Mouse (Mus musculus): ENCODE results near the gene Ggt1. TPM values are rescaled to one million over a fixed set of nuclear protein-coding genes. Genes with fewer than 3 reads are reported as not detected.

The Ggt1 gene
- total RNA-seq (2014; fragmentation: Nextera tagmentation) (not detected in 2 replicates), total RNA-seq (2017) (not detected in 2 replicates), polyA plus RNA-seq (2012) (0.12 TPM in 1 of 2 replicates, not detected in the other)

- Histone ChIP-seq H3K4me3 (ENCODE audit: low read depth, low read length) (no peak within 1 kb of the TSS), H3K27me3 (ENCODE audit: insufficient read depth, low read length) (peaks cover 56% of the 10 kb centered on the region), H3K9me3 (replicated peaks) (no peaks in the 10 kb centered on the region), H3K4me1 (ENCODE audit: insufficient read depth, low read depth, low read length) (peaks cover 8% of the 10 kb centered on the region), H3K36me3 (replicated peaks) (no peaks in the 10 kb centered on the region)
- no peak for DNase-seq (ENCODE audit: low spot score)
- no peak for TF ChIP-seq POLR2AphosphoS5 (IDR thresholded peaks at IDR 0.05; ENCODE audit: insufficient replicate concordance, low read depth, low read length)
- TF ChIP-seq GATA1 (IDR thresholded peaks at IDR 0.05; ENCODE audit: borderline replicate concordance, low read length): no peak
- TF ChIP-seq TAL1 (conservative IDR thresholded peaks at IDR 0.05; ENCODE audit: low read depth, low read length): no peak
- no peak for TF ChIP-seq CTCF (IDR thresholded peaks at IDR 0.05; ENCODE audit: low read depth, low read length)
- TF ChIP-seq GATA2 (IDR thresholded peaks at IDR 0.05; ENCODE audit: borderline replicate concordance, low read depth, low read length): no peak
- ATAC-seq (ENCODE audit: extremely low read depth, insufficient number of reproducible peaks, low FRiP score, poor library complexity, severe bottlenecking): no peak
Observed at GRCm38 (mm10) chr10:75561071-75561654, at the start of gene Ggt1. Gene Ggt1 (plus strand): TSS chr10:75561604.

DNA sequence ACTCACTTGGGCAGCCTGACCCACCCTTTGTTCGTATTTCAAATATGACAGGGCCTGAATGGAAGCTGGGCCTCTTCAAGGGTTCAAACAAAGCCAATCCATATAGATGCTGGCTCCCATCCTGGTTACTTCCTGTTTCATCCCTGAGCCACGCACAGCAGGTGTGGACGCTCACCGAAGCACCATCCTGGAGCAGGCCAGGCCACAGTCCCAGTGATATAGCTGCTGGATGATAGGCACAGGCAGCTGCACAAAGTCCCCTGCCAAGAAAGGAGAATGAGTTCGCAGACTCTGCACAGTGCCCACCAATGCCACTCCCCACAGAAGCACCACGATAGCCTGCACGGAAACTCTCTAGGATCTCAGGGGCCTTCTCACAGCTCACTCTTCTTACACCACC lies 49.5 kb upstream of the Ggt1 start:
- Histone ChIP-seq H3K9me3 (replicated peaks) (no peaks in the 10 kb centered on the region), H3K36me3 (replicated peaks) (peaks cover 69% of the 10 kb centered on the region), H3K27me3 (ENCODE audit: insufficient read depth, low read length) (no peaks in the 10 kb centered on the region), H3K4me1 (ENCODE audit: insufficient read depth, low read depth, low read length) (peaks cover 57% of the 10 kb centered on the region), H3K4me3 (ENCODE audit: low read depth, low read length) (no peak overlapping the region)
- TF ChIP-seq POLR2AphosphoS5 (IDR thresholded peaks at IDR 0.05; ENCODE audit: insufficient replicate concordance, low read depth, low read length): no peak
- TF ChIP-seq GATA2 (IDR thresholded peaks at IDR 0.05; ENCODE audit: borderline replicate concordance, low read depth, low read length): no peak
- no peak for TF ChIP-seq GATA1 (IDR thresholded peaks at IDR 0.05; ENCODE audit: borderline replicate concordance, low read length)
- no peak for TF ChIP-seq TAL1 (conservative IDR thresholded peaks at IDR 0.05; ENCODE audit: low read depth, low read length)
- TF ChIP-seq CTCF (IDR thresholded peaks at IDR 0.05; ENCODE audit: low read depth, low read length): no peak
- ATAC-seq (ENCODE audit: extremely low read depth, insufficient number of reproducible peaks, low FRiP score, poor library complexity, severe bottlenecking) (no peak), DNase-seq (ENCODE audit: low spot score) (no peak)

- Histone ChIP-seq H3K36me3 (replicated peaks) (peaks cover 60% of the 10 kb centered on the region), H3K4me3 (ENCODE audit: low read depth, low read length) (no peak overlapping the region), H3K27me3 (ENCODE audit: insufficient read depth, low read length) (no peaks in the 10 kb centered on the region), H3K4me1 (ENCODE audit: insufficient read depth, low read depth, low read length) (peaks cover 57% of the 10 kb centered on the region), H3K9me3 (replicated peaks) (no peaks in the 10 kb centered on the region)
- no peak for ATAC-seq (ENCODE audit: extremely low read depth, insufficient number of reproducible peaks, low FRiP score, poor library complexity, severe bottlenecking)
- DNase-seq (ENCODE audit: low spot score): no peak
- TF ChIP-seq GATA2 (IDR thresholded peaks at IDR 0.05; ENCODE audit: borderline replicate concordance, low read depth, low read length) (no peak), GATA1 (IDR thresholded peaks at IDR 0.05; ENCODE audit: borderline replicate concordance, low read length) (no peak), POLR2AphosphoS5 (IDR thresholded peaks at IDR 0.05; ENCODE audit: insufficient replicate concordance, low read depth, low read length) (no peak), TAL1 (conservative IDR thresholded peaks at IDR 0.05; ENCODE audit: low read depth, low read length) (no peak), CTCF (IDR thresholded peaks at IDR 0.05; ENCODE audit: low read depth, low read length) (no peak)
Observed at GRCm38 (mm10) chr10:75512796-75513195, 48.6 kb upstream of the Ggt1 start.

- TF ChIP-seq CTCF (IDR thresholded peaks at IDR 0.05; ENCODE audit: low read depth, low read length) (no peak), GATA2 (IDR thresholded peaks at IDR 0.05; ENCODE audit: borderline replicate concordance, low read depth, low read length) (no peak), POLR2AphosphoS5 (IDR thresholded peaks at IDR 0.05; ENCODE audit: insufficient replicate concordance, low read depth, low read length) (no peak), TAL1 (conservative IDR thresholded peaks at IDR 0.05; ENCODE audit: low read depth, low read length) (no peak), GATA1 (IDR thresholded peaks at IDR 0.05; ENCODE audit: borderline replicate concordance, low read length) (no peak)
- no peaks in the 10 kb centered on the region for H3K9me3 ChIP-seq (replicated peaks)
- peak overlapping the region; percentile 56; the same call in 1 of the 2 replicates for H3K4me3 ChIP-seq (ENCODE audit: low read depth, low read length)
- no peaks in the 10 kb centered on the region for H3K27me3 ChIP-seq (ENCODE audit: insufficient read depth, low read length)
- peaks cover 57% of the 10 kb centered on the region for H3K4me1 ChIP-seq (ENCODE audit: insufficient read depth, low read depth, low read length)
- H3K36me3 ChIP-seq (replicated peaks): peaks cover 53% of the 10 kb centered on the region
- DNase-seq (ENCODE audit: low spot score): no peak
- no peak for ATAC-seq (ENCODE audit: extremely low read depth, insufficient number of reproducible peaks, low FRiP score, poor library complexity, severe bottlenecking)
Observed at GRCm38 (mm10) chr10:75513306-75514067, 47.9 kb upstream of the Ggt1 start.

DNA sequence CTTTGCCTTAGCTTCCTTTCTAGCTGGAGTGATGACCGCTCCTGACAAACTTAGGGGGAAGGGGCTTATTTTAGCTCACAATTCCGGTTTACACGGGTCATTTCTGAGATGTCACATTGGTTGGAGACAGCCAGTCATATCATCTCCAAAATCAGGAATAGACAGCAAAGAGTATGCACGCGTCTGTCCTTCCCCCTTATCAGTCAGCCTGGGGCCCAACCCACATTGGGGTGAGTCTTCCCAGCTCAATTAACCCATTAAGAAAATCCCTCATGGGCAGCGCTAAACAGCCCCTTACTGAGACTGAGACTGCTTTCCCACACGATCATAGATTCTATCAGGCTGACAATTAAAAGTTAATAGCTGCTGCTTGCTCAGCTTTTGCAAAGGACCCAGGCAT lies 47.0 kb upstream of the Ggt1 start:
- ATAC-seq (ENCODE audit: extremely low read depth, insufficient number of reproducible peaks, low FRiP score, poor library complexity, severe bottlenecking): peak; percentile 12
- peak overlapping the region; percentile 56; the same call in 1 of the 2 replicates for H3K4me3 ChIP-seq (ENCODE audit: low read depth, low read length)
- TF ChIP-seq TAL1 (conservative IDR thresholded peaks at IDR 0.05; ENCODE audit: low read depth, low read length) (no peak), GATA1 (IDR thresholded peaks at IDR 0.05; ENCODE audit: borderline replicate concordance, low read length) (no peak), CTCF (IDR thresholded peaks at IDR 0.05; ENCODE audit: low read depth, low read length) (no peak), POLR2AphosphoS5 (IDR thresholded peaks at IDR 0.05; ENCODE audit: insufficient replicate concordance, low read depth, low read length) (no peak), GATA2 (IDR thresholded peaks at IDR 0.05; ENCODE audit: borderline replicate concordance, low read depth, low read length) (no peak)
- H3K27me3 ChIP-seq (ENCODE audit: insufficient read depth, low read length): no peaks in the 10 kb centered on the region
- H3K4me1 ChIP-seq (ENCODE audit: insufficient read depth, low read depth, low read length): peaks cover 61% of the 10 kb centered on the region
- H3K9me3 ChIP-seq (replicated peaks): no peaks in the 10 kb centered on the region
- peaks cover 49% of the 10 kb centered on the region for H3K36me3 ChIP-seq (replicated peaks)
- peak; percentile 40 for DNase-seq (ENCODE audit: low spot score)

Data from G1E (cell line).